Mouse (Mus musculus) hindbrain, embryonic 11.5 days (tissue): ENCODE measurements at regions not wholly inside any gene's neighbourhood (a gene's known extent, or its start where the extent isn't known, plus 50 kb on each side); places are given as distances from the start of the nearest gene placed in this dataset.
A peak's percentile ranks its signal among the peaks of the same experiment; 100 is the strongest.

Experiments
- ATAC-seq: fragments of 200-750 bp; cut with Nextera tagmentation; 2 replicates; pipeline ENCODE4 v1.8.0; 2017; ENCODE audit warnings: mild to moderate bottlenecking, moderate TSS enrichment, moderate library complexity; ENCODE audit not compliant: low FRiP score
- DNase-seq: peaks from one replicate; pipeline ENCODE4 v3.0.0-alpha.2; 2015; ENCODE audit warnings: low spot score
- H3K27ac ChIP-seq: fragments of 300-500 bp; sonication (generic); 2 replicates; pipeline ENCODE4 v1.5.1; 2014; ENCODE audit warnings: mild to moderate bottlenecking, low read depth, low read length
- H3K27me3 ChIP-seq: fragments of 300-500 bp; sonication (generic); 2 replicates; pipeline ENCODE4 v1.6.1; 2014; ENCODE audit warnings: mild to moderate bottlenecking, low read length, moderate library complexity, mixed read lengths; ENCODE audit not compliant: control insufficient read depth, insufficient read depth
- H3K36me3 ChIP-seq: fragments of 300-500 bp; sonication (generic); 2 replicates; pipeline ENCODE4 v1.6.1; 2014; ENCODE audit warnings: mild to moderate bottlenecking, low read length, moderate library complexity, mixed read lengths; ENCODE audit not compliant: control insufficient read depth, insufficient read depth
- H3K4me1 ChIP-seq: fragments of 300-500 bp; sonication (generic); replicated peaks from 2 replicates; pipeline ENCODE4 v1.6.1; 2014; ENCODE audit warnings: low read length, mixed read lengths; ENCODE audit not compliant: control insufficient read depth, insufficient read depth
- H3K4me2 ChIP-seq: fragments of 300-500 bp; sonication (generic); replicated peaks from 2 replicates; pipeline ENCODE4 v1.6.1; 2014; ENCODE audit warnings: mild to moderate bottlenecking, low read depth, low read length
- H3K4me3 ChIP-seq: fragments of 300-500 bp; sonication (generic); 2 replicates; pipeline ENCODE4 v1.5.1; 2014; ENCODE audit warnings: low read depth, low read length
- H3K9ac ChIP-seq: fragments of 300-500 bp; sonication (generic); 2 replicates; pipeline ENCODE4 v1.6.1; 2014; ENCODE audit warnings: low read depth, low read length
- H3K9me3 ChIP-seq: fragments of 300-500 bp; sonication (generic); 2 replicates; pipeline ENCODE4 v1.6.1; 2016; ENCODE audit warnings: low read length; ENCODE audit not compliant: control insufficient read depth
- WGBS: fragments of 180-500 bp; shearing (Covaris S2); extraction: QIAGEN DNeasy Blood & Tissue Kit; methylation state at CpG from one replicate; pipeline ENCODE4 v1.1.7; 2014; 5-methylcytosine and 5-hydroxymethylcytosine counted together

- no peak overlapping the region for H3K4me3 ChIP-seq
- ATAC-seq (no peak), DNase-seq (peak; percentile 27)
- no peak overlapping the region for H3K9ac ChIP-seq
- no peaks in the 10 kb centered on the region for H3K36me3 ChIP-seq
- H3K4me2 ChIP-seq, result no peak overlapping the region
- peak overlapping the region; percentile 73 for H3K27ac ChIP-seq
- peaks cover 12% of the 10 kb centered on the region for H3K4me1 ChIP-seq
- H3K27me3 ChIP-seq, result no peaks in the 10 kb centered on the region
- H3K9me3 ChIP-seq, result no peaks in the 10 kb centered on the region
- 54% methylated on average over 8 of the region's 8 CpGs for WGBS
Observed at GRCm38 (mm10) chr7:136048925-136049586, 332.9 kb upstream of the Mki67 start.

- no peak for DNase-seq
Observed at GRCm38 (mm10) chr7:136049587-136049930, 333.4 kb upstream of the Mki67 start.

DNA sequence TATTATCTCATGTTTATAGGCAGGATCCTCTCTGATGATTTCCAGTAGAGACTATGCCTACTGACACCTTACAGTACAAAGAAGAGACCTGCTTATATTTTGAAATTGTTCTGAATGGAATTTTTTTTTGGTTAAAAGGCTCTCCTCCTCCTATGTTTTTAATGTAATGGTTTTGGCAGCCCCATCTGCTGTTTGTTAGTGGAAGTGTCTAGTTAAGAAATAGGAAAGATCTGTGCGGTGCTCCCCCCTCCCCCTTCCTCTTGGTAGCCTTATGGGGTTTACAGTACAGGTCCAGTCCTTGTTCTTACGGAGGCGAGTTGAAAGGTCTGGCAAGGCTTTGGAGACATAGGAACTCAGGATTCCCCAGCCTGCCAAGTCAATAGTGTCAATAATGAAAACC is 334.0 kb upstream of the Mki67 start:
- H3K4me3 ChIP-seq, result no peak overlapping the region
- H3K4me1 ChIP-seq, result peaks cover 12% of the 10 kb centered on the region
- H3K27me3 ChIP-seq, result no peaks in the 10 kb centered on the region
- DNase-seq (no peak), ATAC-seq (no peak)
- H3K27ac ChIP-seq, result no peak overlapping the region
- H3K9me3 ChIP-seq, result no peaks in the 10 kb centered on the region
- 73% methylated on average over 3 of the region's 3 CpGs for WGBS
- no peak overlapping the region for H3K4me2 ChIP-seq
- no peaks in the 10 kb centered on the region for H3K36me3 ChIP-seq
- no peak overlapping the region for H3K9ac ChIP-seq

More at GRCm38 (mm10) chr7:136049587-136049930, 333.4 kb upstream of the Mki67 start:
- no peak for ATAC-seq
- WGBS, result 52% methylated on average over 4 of the region's 4 CpGs
- Histone ChIP-seq H3K9ac (no peak overlapping the region), H3K4me3 (no peak overlapping the region), H3K4me1 (peaks cover 12% of the 10 kb centered on the region), H3K36me3 (no peaks in the 10 kb centered on the region), H3K27me3 (no peaks in the 10 kb centered on the region), H3K9me3 (no peaks in the 10 kb centered on the region), H3K27ac (no peak overlapping the region; the same call in 1 of the 2 replicates), H3K4me2 (no peak overlapping the region)

DNA sequence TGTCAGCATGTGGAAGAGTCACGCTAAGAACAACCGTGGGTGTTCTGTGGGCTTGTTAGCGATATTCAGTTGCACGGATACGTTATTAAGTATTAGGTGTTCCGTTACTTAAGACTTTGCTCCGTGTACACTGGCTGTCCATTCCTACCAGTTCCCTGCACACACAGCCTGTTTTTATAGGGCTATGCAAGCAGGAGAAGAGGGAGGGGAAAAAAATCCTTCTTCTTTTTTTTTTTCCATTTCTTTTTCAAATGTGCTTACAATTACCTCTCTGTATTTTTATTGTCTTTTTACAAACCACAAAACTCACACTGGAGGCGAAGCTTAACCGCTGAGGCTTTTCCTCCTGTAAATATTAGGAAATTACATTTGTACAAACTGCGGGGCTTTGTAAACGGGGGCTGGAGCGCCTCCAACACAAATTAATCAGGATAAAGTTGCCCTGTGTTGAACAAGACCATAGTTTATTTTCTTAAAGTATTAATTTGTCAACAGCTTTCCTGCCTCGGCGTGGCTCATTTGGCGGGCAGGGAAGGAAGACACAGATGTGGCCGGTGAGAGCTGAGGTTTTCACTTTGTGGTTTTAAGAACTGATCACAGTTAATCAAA is 340.8 kb upstream of the Mki67 start:
- Histone ChIP-seq H3K9ac (no peak overlapping the region), H3K4me3 (no peak overlapping the region), H3K9me3 (no peaks in the 10 kb centered on the region), H3K36me3 (no peaks in the 10 kb centered on the region), H3K27ac (no peak overlapping the region), H3K4me2 (no peak overlapping the region), H3K4me1 (peaks cover 8% of the 10 kb centered on the region; the same call in 1 of the 2 replicates), H3K27me3 (no peaks in the 10 kb centered on the region)
- DNase-seq, result no peak
- no peak for ATAC-seq
- 61% methylated on average over 16 of the region's 16 CpGs for WGBS

- H3K27me3 ChIP-seq, result no peaks in the 10 kb centered on the region
- 53% methylated on average over 5 of the region's 5 CpGs for WGBS
- H3K36me3 ChIP-seq, result no peaks in the 10 kb centered on the region
- H3K4me2 ChIP-seq, result no peak overlapping the region
- H3K9ac ChIP-seq, result no peak overlapping the region
- no peak overlapping the region for H3K4me3 ChIP-seq
- DNase-seq (no peak), ATAC-seq (no peak)
- no peaks in the 10 kb centered on the region for H3K9me3 ChIP-seq
- no peak overlapping the region for H3K27ac ChIP-seq
- H3K4me1 ChIP-seq, result peaks cover 8% of the 10 kb centered on the region; the same call in 1 of the 2 replicates
Observed at GRCm38 (mm10) chr7:136058319-136058718, 342.2 kb upstream of the Mki67 start.

GRCm38 (mm10) chr7:136058751-136059681 is 342.9 kb upstream of the Mki67 start:
- H3K27me3 ChIP-seq, result no peaks in the 10 kb centered on the region
- WGBS, result 54% methylated on average over 14 of the region's 14 CpGs
- H3K36me3 ChIP-seq, result no peaks in the 10 kb centered on the region
- DNase-seq, result no peak
- H3K4me2 ChIP-seq, result no peak overlapping the region
- H3K4me1 ChIP-seq, result peaks cover 8% of the 10 kb centered on the region; the same call in 1 of the 2 replicates
- peak overlapping the region; percentile 37; the same call in 1 of the 2 replicates for H3K27ac ChIP-seq
- no peak for ATAC-seq
- H3K4me3 ChIP-seq, result no peak overlapping the region
- no peak overlapping the region for H3K9ac ChIP-seq
- H3K9me3 ChIP-seq, result no peaks in the 10 kb centered on the region

DNA sequence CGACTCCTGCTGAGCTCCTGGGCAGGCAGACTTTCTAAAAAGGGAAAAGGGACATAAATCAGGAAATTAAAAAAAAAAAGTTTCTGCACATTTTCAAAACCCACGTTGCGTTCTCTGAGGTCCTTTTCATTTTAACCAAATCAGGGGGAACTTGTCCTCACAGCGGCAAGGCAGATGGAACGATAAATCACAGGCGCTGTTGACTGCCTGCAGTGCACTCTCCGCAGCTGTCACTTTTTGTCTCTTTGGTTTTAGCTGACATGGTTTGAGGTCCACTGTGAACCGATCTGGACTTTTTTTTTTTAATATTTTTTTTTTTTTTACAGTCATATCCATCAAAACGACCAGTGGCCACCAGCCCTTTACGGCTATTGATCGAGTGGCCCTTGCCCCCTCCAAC is 343.7 kb upstream of the Mki67 start:
- no peak overlapping the region for H3K4me3 ChIP-seq
- no peaks in the 10 kb centered on the region for H3K27me3 ChIP-seq
- DNase-seq (peak; percentile 34), ATAC-seq (no peak)
- no peak overlapping the region for H3K27ac ChIP-seq
- no peaks in the 10 kb centered on the region for H3K9me3 ChIP-seq
- peaks cover 8% of the 10 kb centered on the region; the same call in 1 of the 2 replicates for H3K4me1 ChIP-seq
- no peak overlapping the region for H3K9ac ChIP-seq
- no peaks in the 10 kb centered on the region for H3K36me3 ChIP-seq
- no peak overlapping the region for H3K4me2 ChIP-seq
- WGBS, result 31% methylated on average over 11 of the region's 11 CpGs

DNA sequence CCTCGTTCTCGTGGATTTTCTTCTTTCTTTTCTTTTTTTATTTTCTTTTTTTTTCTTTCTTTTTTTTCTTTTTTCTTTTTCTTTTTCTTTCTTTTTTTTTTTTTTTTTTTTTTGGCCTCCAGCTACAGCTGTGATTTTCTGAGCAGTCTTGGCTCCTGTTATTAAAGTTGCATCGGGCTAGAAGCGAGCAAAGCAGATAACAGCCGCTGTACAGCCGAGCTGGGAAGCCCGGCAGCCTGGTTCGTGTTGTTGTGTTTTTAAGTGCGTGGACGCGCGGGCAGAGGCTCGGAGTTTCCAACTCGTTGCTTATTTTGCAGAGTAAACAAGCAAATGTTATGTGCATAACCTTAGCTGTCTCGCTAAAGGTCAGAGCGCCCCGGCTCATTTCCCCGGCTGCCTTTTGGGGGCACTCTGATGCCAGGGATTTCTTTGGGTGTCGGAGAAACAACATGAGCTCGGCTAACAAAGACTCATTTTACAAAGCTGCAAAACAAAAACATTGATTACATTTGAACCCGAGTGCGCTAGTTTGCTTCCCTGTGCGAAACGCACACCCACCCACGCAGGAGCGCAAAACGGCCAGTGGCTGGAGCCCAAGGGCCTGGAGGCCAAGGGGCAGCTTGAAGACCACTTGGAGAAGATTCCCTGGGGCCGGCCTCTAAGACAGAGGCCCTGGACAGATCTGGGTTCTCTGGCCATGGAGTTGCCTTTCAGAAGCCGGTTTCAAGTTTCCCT is 344.3 kb upstream of the Mki67 start:
- 11% methylated on average over 29 of the region's 29 CpGs for WGBS
- Histone ChIP-seq H3K4me3 (0 out of 2 replicates have a peak overlapping the region, but pooled peaks have one; percentile 6), H3K9me3 (no peaks in the 10 kb centered on the region), H3K27ac (peak overlapping the region; percentile 64), H3K27me3 (no peaks in the 10 kb centered on the region), H3K36me3 (no peaks in the 10 kb centered on the region), H3K9ac (peak overlapping the region; percentile 60), H3K4me1 (peaks cover 8% of the 10 kb centered on the region; the same call in 1 of the 2 replicates), H3K4me2 (peak overlapping the region; percentile 32)
- ATAC-seq, result no peak
- DNase-seq, result peak; percentile 62
